Mouse (Mus musculus): ENCODE results near the gene Gm32802. TPM values are rescaled to one million over a fixed set of nuclear protein-coding genes. Genes with fewer than 3 reads are reported as not detected.
A peak's percentile ranks its signal among the peaks of the same experiment; 100 is the strongest.
"Not testable (repeated sequence)": the region's sequence is repeated elsewhere in the genome, so short reads cannot be mapped to it uniquely, and the experiment has no call there.

Gm32802 gene
- polyA plus RNA-seq (2017; shearing (Covaris generic)) = not detected

DNA sequence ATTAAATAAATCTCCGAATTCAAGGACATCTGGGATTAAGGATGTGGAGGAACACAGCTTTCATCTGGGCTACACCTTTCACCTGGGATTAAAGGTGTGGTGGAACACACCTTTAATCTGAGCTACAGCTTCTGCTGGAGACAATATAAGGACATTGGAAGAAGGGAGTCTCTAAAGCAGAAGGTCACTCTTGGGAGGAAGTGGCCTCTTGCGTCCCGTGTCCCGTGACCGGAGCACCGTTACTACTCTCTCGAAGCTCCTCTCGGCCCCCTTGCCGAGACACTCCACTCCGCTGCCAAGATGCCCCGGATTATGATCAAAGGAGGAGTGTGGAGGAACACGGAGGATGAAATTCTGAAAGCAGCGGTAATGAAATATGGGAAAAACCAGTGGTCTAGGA is at the start of gene Gm32802:
Gene Gm32802 (plus strand): TSS at position 301 of the 400 bp plus-strand sequence.
- not testable (repeated sequence) for ATAC-seq

DNA sequence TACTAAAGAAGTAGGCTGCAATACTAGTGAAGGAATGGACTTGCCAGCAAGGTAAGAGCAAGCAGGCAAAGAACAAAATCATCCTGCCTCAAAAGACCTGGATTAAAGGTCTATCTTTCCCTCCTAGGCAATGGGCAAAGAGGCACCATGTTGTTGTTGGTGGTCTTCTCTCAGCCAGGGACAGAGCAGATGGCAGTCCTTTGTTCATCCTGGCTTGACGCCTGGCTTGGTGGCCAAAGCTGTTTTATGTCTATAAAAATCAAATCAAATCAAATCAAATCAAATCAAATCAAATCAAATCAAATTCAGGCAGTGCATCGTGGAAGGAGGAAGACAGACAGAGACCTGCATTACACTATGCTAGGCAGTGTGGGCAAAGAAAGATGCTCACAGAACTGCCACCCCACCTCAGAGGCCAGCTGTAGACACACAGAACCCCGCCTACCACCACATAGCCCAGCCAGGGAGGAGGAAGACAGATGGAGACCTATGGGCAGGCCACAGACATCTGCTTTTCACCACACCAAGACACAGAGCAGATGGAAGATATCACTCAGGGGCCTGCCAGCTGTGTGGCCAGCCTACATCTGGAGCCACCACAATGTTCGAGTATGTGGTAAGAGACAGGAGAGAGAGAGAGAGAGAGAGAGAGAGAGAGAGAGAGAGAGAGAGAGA is 42.6 kb upstream of the Gm32802 start:
- ATAC-seq = not testable (repeated sequence)

DNA sequence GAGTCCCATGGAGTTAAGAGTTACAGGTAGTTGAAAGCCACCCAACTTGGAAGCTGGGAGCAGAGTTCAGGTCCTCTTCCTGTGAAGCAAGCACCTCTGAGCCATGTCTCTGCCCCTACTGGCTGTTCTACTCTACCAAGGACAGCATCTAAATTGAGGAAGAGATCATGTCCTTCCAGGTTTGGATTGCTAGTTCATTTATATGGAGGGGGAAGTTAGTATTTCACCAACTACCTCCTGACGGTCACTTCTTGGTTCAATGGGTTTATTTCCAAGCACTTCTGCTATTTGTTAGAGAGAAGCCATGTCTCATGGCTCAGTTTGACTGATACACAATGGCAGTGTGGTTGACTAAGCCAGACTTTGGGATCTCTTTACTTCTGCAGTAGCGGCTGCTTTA is 30.9 kb upstream of the Gm32802 start:
- ATAC-seq = not testable (repeated sequence)

DNA sequence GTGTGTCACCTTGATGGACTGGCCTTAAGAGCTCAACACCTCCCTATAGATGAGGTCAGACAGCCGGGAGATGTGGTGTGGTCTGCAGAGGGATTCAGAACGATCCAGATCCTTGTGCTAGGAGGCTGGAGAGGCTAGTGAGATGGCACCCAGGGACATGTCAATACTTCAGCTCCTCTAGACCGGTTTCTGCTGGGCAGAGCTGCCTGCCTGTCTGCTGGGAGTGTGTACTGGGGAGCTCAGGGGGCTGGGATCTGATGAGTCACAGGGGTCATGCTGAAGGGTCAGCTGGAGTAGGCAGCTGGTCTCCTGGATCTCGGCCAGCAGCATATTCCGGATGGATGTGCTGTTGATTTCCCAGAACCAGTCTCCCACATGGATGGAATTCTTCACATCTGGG is 25.9 kb upstream of the Gm32802 start:
- not testable (repeated sequence) for ATAC-seq

DNA sequence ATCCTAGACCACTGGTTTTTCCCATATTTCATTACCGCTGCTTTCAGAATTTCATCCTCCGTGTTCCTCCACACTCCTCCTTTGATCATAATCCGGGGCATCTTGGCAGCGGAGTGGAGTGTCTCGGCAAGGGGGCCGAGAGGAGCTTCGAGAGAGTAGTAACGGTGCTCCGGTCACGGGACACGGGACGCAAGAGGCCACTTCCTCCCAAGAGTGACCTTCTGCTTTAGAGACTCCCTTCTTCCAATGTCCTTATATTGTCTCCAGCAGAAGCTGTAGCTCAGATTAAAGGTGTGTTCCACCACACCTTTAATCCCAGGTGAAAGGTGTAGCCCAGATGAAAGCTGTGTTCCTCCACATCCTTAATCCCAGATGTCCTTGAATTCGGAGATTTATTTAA is 17.8 kb upstream of the Gm32802 start, which contains the start of gene Gm32717:
Gene Gm32717 (minus strand): TSS at position 101 of the 400 bp plus-strand sequence.
- not testable (repeated sequence) for ATAC-seq

DNA sequence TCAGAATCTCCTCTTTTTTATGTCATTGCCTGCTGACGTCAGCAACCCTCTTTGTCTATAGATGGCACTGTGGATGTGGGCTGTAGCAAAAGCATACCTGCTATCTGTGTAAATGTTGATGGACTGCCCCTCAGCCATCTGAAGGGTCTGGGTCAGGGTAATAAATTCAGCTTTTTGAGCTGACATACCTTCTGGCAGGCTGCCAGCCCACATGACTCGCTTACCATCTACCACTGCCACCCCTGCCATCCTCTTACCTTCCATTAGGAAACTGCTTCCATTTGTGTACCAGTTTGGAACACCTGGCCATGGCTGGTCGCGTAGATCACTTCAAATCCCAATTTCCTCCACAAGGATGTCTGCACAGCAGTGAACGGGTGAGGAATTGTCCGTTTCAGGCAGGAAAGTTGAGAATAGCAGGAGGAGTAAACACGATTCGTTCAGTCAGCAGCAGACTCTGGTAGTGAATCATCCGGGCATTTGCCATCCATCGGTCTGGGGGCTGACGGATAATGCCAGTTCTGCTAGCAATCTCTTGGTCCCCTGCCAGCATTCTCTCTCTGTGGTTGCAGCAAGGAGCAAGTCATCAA is 9.4 kb upstream of the Gm32802 start:
- ATAC-seq = not testable (repeated sequence)

DNA sequence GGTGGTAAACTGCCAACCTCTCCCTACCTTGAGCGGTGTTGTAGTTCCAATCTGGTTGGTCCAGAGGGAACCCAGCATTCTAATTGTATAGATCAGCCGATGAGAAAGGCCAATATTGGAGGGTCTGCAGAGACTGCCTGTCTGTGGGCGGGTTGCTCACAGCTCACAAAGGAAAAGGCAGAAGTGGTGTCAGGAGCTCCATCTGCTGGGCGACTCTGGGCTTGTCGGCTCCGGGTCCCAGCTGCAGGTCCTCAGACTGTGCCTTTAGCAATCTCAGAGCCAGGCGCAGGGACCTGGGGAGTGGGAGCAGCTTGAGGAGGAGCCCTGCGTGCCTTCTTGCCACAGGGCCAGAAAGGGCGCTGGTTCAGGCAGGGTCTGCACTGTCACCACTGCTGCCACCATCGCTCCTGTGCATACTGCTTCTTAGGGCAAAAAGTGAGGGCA is 7.6 kb upstream of the Gm32802 start:
- ATAC-seq = no peak

DNA sequence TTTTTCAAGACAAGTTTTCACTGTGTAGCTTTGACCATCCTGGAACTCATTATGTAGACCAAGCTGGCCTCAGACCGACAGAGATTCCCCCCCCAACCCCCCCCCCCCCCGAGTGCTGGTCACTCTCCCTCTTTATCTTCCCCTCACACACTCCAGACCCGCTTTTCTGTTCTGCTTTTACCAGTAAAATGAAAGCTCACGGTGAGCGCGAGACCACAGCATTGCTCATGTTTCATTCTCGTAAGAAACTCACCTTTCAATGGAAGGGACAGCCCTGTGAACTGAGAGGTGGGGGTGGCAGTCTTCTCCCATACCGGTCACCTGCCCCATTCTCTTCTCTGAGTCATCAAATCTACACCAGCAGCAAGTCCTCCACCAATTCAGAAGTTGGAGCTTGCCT is 10.3 kb downstream of the Gm32802 start:
- not testable (repeated sequence) for ATAC-seq

DNA sequence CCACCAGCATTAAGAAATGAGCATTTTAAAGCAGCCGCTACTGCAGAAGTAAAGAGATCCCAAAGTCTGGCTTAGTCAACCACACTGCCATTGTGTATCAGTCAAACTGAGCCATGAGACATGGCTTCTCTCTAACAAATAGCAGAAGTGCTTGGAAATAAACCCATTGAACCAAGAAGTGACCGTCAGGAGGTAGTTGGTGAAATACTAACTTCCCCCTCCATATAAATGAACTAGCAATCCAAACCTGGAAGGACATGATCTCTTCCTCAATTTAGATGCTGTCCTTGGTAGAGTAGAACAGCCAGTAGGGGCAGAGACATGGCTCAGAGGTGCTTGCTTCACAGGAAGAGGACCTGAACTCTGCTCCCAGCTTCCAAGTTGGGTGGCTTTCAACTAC is 12.9 kb downstream of the Gm32802 start:
- not testable (repeated sequence) for ATAC-seq

DNA sequence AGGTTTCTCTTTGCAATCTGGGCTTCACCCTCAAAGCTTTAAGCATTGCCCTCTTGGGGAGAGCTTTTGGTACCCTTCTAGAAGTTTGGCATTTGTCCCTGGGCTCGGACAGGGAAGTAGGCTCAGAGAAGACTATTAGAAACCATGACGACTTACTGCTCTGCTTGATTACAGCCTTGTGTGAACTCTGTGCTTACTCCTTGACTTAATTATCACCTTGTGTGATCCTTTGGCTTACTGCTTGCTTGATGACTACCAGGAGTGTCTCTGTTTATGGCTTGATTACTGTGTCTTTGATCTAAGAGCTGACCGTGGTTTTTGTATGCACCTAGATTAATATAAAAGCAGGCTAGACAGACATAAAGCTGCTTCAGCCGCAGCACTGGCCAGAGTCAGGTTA is 19.6 kb downstream of the Gm32802 start:
- ATAC-seq = not testable (repeated sequence)

DNA sequence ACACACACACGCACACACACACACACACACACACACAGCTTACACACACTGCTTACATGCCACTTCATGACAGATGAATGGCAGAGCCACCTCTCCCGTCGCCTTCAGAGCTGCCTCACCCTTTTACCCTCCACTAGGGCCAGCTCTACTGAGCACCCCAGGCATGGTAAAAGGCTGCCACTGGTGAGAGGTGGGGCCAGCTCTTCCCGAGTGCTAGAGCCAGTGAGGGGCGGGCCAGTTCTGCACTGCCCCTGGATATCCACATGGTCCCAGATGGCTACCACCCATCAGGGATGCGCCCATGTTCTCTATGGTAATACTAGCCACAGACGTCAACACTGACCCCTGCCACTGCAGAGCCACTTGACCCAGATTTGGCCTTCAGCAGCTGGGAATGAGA is 24.1 kb downstream of the Gm32802 start:
- not testable (repeated sequence) for ATAC-seq

DNA sequence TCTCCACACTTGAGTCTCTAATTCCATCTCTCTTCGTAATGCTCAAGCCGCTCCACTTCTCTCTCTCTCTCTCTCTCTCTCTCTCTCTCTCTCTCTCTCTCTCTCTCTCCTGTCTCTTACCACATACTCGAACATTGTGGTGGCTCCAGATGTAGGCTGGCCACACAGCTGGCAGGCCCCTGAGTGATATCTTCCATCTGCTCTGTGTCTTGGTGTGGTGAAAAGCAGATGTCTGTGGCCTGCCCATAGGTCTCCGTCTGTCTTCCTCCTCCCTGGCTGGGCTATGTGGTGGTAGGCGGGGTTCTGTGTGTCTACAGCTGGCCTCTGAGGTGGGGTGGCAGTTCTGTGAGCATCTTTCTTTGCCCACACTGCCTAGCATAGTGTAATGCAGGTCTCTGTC is 24.5 kb downstream of the Gm32802 start:
- ATAC-seq = not testable (repeated sequence)

DNA sequence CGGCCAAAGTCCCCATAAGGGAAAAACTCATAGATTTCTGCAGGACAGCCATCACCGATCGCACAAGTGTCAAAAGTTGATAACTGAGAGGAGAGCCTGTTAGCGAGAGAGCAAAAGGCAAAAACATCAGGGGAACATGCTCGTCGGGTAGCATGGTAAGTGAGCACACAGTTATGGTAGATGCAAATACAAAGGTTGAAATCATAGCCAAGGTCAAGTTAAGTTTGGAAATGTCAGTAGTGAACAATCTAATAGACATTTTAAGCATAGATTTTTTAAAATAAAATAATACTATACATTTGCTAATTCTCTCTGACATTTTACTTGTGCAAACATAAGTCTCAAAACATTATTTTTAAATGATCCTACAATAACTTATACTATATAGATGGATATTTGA is 36.5 kb downstream of the Gm32802 start, which contains the start of gene Iltifb:
Gene Iltifb (minus strand): TSS at position 101 of the 400 bp plus-strand sequence.
- ATAC-seq = no peak

DNA sequence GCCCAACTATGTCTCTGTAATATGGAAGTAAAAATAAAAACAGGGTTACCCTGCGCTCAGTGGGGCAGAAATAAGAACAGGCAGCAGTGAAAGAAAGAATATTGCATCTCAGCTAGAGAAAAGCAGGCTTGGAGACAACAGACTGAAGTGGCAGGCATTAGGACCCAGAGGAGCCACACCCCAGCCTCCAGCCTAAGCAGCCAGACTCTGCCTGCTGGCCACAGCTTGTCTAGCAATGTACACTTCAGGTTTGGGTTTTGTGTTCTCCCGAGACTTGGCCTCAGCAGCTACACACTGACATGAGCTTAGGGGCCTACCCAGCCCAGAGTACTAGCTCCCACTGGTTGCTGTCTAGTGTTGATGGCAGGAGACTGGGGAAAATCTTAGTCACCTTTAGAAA is 43.6 kb downstream of the Gm32802 start:
- ATAC-seq = peak; percentile 45

Other genes starting within 250 kb of the Gm32802 start
- gene Mdm1, start 116.9 kb upstream of the Gm32802 start, polyA plus RNA-seq (2017; shearing (Covaris generic)) = 1 to 10 TPM; 7.6 to 7.8 TPM
- gene Il22, start 53.7 kb upstream of the Gm32802 start, polyA plus RNA-seq (2017; shearing (Covaris generic)) = not detected
- not detected for gene Gm32717, start 17.9 kb upstream of the Gm32802 start, polyA plus RNA-seq (2017; shearing (Covaris generic))
- not detected for gene Iltifb, start 36.4 kb downstream of the Gm32802 start, polyA plus RNA-seq (2017; shearing (Covaris generic))
- gene Gm9040, start 68.3 kb downstream of the Gm32802 start, polyA plus RNA-seq (2017; shearing (Covaris generic)) = not detected
- gene Gm9044, start 73.7 kb downstream of the Gm32802 start, polyA plus RNA-seq (2017; shearing (Covaris generic)) = not detected
- gene Gm9045, start 79.1 kb downstream of the Gm32802 start, polyA plus RNA-seq (2017; shearing (Covaris generic)) = under 1 TPM in 1 of 2 experiments, not detected in 1; 0.13 TPM
- gene Gm9046, start 84.6 kb downstream of the Gm32802 start, polyA plus RNA-seq (2017; shearing (Covaris generic)) = under 1 TPM in 1 of 2 experiments, not detected in 1; 0.42 TPM
- gene Gm9048, start 90.0 kb downstream of the Gm32802 start, polyA plus RNA-seq (2017; shearing (Covaris generic)) = not detected
- gene Gm9049, start 95.4 kb downstream of the Gm32802 start, polyA plus RNA-seq (2017; shearing (Covaris generic)) = under 1 TPM in 1 of 2 experiments, not detected in 1; 0.13 TPM
- 10 to 100 TPM in 1 of 2 experiments, 1 to 10 TPM in 1; 5.5 to 10.6 TPM for gene Ifng, start 182.4 kb downstream of the Gm32802 start, polyA plus RNA-seq (2017; shearing (Covaris generic))